1 mouse cellular context compared by ENCODE assay signal in the genomic region with DNA sequence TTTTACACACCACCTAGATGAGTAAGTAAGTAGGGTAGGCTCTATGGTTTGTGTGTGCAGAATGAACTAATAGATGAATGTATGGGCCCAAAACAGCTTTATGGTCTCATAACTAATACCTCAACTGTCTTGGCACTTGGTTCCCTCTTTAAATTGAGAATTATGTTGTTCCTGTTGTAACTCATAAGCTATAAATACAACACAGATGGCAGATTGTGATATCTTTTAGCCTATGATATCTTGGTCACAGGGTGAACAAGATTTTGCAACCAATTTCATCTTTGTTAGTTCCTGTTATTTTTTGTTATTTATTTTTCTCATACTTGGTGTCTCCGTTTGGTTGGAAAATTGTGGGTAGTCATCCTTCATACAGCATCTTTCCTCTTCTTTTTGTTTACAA.
A peak's percentile ranks its signal among the peaks of the same experiment; 100 is the strongest.
TF ChIP-seq lines count a peak whose summit lies in the region.

No protein-coding gene starts in this region.

TF ChIP-seq in MEL, 35 proteins besides CTCF, POLR2A, EP300 and RAD21 (continued from another document):
- TF ChIP-seq ETS1 (IDR thresholded peaks at IDR 0.05; ENCODE audit: low read depth, low read length): 0 out of 2 replicates have a peak, but pooled peaks have one; percentile 31
- no peak for TF ChIP-seq SMC3 (IDR thresholded peaks at IDR 0.05; ENCODE audit: low read depth, low read length)
- TF ChIP-seq TCF12 (IDR thresholded peaks at IDR 0.05; ENCODE audit: low read depth, low read length): peak; percentile 18; the same call in 1 of the 2 replicates
- no peak for TF ChIP-seq ZMIZ1 (IDR thresholded peaks at IDR 0.05; ENCODE audit: low read depth, low read length)
- TF ChIP-seq SIN3A (IDR thresholded peaks at IDR 0.05; ENCODE audit: low read length): no peak
- peak; percentile 61; the same call in 1 of the 2 replicates for TF ChIP-seq MEF2A (IDR thresholded peaks at IDR 0.05; ENCODE audit: extremely low read depth, insufficient replicate concordance, low read depth, low read length, poor library complexity, severe bottlenecking)
